Mouse (Mus musculus) liver, embryonic 11.5 days (tissue): ENCODE measurements around the gene Gpc2. TPM values are rescaled to one million over a fixed set of nuclear protein-coding genes. Genes with fewer than 3 reads are reported as not detected.

ENCODE experiments used
- ATAC-seq: fragments of 200-750 bp; cut with Nextera tagmentation; replicated peaks from 2 replicates; pipeline ENCODE4 v1.8.0; 2017; ENCODE audit warnings: moderate number of reproducible peaks, mild to moderate bottlenecking, moderate TSS enrichment, moderate library complexity; ENCODE audit not compliant: low FRiP score
- DNase-seq: peaks from one replicate; pipeline ENCODE4 v3.0.0-alpha.2; 2017; ENCODE audit warnings: low spot score
- H3K27ac ChIP-seq: fragments of 300-500 bp; sonication (generic); 2 replicates; pipeline ENCODE4 v1.5.1; 2014; ENCODE audit warnings: mild to moderate bottlenecking, low read depth, low read length, control low read depth
- H3K27me3 ChIP-seq: fragments of 300-500 bp; sonication (generic); replicated peaks from 2 replicates; pipeline ENCODE4 v1.6.1; 2014; ENCODE audit warnings: low read length, mixed read lengths; ENCODE audit not compliant: control insufficient read depth, insufficient read depth
- H3K36me3 ChIP-seq: fragments of 300-500 bp; sonication (generic); 2 replicates; pipeline ENCODE4 v1.6.1; 2014; ENCODE audit warnings: mild to moderate bottlenecking, low read length, moderate library complexity, mixed read lengths; ENCODE audit not compliant: control insufficient read depth, insufficient read depth
- H3K4me1 ChIP-seq: fragments of 300-500 bp; sonication (generic); replicated peaks from 2 replicates; pipeline ENCODE4 v1.6.1; 2014; ENCODE audit warnings: low read length, mixed read lengths; ENCODE audit not compliant: control insufficient read depth, insufficient read depth
- H3K4me2 ChIP-seq: fragments of 300-500 bp; sonication (generic); 2 replicates; pipeline ENCODE4 v1.6.1; 2014; ENCODE audit warnings: mild to moderate bottlenecking, control low read depth, moderate library complexity
- H3K4me3 ChIP-seq: fragments of 300-500 bp; sonication (generic); 2 replicates; pipeline ENCODE4 v1.5.1; 2014; ENCODE audit warnings: low read depth, low read length, control low read depth
- H3K9ac ChIP-seq: fragments of 300-500 bp; sonication (generic); 2 replicates; pipeline ENCODE4 v1.6.1; 2014; ENCODE audit warnings: low read depth, low read length, control low read depth
- H3K9me3 ChIP-seq: fragments of 300-500 bp; sonication (generic); 2 replicates; pipeline ENCODE4 v1.6.1; 2016; ENCODE audit warnings: low read length, inconsistent platforms, mixed read lengths; ENCODE audit not compliant: control insufficient read depth
- WGBS: fragments of 180-500 bp; shearing (Covaris S2); extraction: QIAGEN DNeasy Blood & Tissue Kit; methylation state at CpG from one replicate; pipeline ENCODE4 v1.1.7; 2014; 5-methylcytosine and 5-hydroxymethylcytosine counted together
- polyA plus RNA-seq: library from polyadenylated mRNA; unstranded; fragments of >200 nt; fragmentation: Nextera tagmentation; extraction: Ambion mirVana; gene quantifications from 2 replicates; pipeline ENCODE4 v1.2.1, GENCODE M21; 2014

The Gpc2 gene
- 1.9 and 2.7 TPM in 2 replicates for polyA plus RNA-seq

GRCm38 (mm10) chr5:138279585-138280424, at the start of gene Gpc2, which contains the start of the genes Gm43720 and Stag3:
TSS of gene Gpc2 (minus strand) at chr5:138280005.
TSS of gene Gm43720 (minus strand) at chr5:138279958.
TSS of gene Stag3 (plus strand) at chr5:138280240.
- H3K27ac ChIP-seq: no peak within 1 kb of the TSS
- peak; percentile 96 for DNase-seq
- peaks cover 4% of the 10 kb centered on the region for H3K4me1 ChIP-seq

GRCm38 (mm10) chr5:138312795-138313194, 33.0 kb upstream of the Gpc2 start:
- Histone ChIP-seq H3K9me3 (no peaks in the 10 kb centered on the region), H3K27ac (no peak overlapping the region), H3K36me3 (no peaks in the 10 kb centered on the region), H3K4me1 (no peaks in the 10 kb centered on the region), H3K4me2 (no peak overlapping the region), H3K4me3 (no peak overlapping the region), H3K9ac (no peak overlapping the region), H3K27me3 (no peaks in the 10 kb centered on the region)
- no peak for ATAC-seq
- DNase-seq: no peak
- WGBS: 82% methylated on average over 3 of the region's 3 CpGs

More at GRCm38 (mm10) chr5:138279585-138280424, at the start of gene Gpc2, which contains the start of the genes Gm43720 and Stag3:
- Histone ChIP-seq H3K27me3 (peaks cover 18% of the 10 kb centered on the region), H3K36me3 (no peaks in the 10 kb centered on the region; the same call in 1 of the 2 replicates), H3K9ac (peak within 1 kb of the TSS; percentile 65), H3K4me3 (peak within 1 kb of the TSS; percentile 61), H3K9me3 (no peaks in the 10 kb centered on the region), H3K4me2 (peak within 1 kb of the TSS; percentile 91)
- peak; percentile 99 for ATAC-seq
- under 1% methylated on average over 56 of the region's 56 CpGs for WGBS

- H3K9me3 ChIP-seq: no peaks in the 10 kb centered on the region
- no peaks in the 10 kb centered on the region for H3K4me1 ChIP-seq
- H3K4me2 ChIP-seq: no peak overlapping the region
- no peaks in the 10 kb centered on the region for H3K36me3 ChIP-seq
- no peaks in the 10 kb centered on the region for H3K27me3 ChIP-seq
- H3K27ac ChIP-seq: no peak overlapping the region
- H3K9ac ChIP-seq: no peak overlapping the region
- no peak overlapping the region for H3K4me3 ChIP-seq
- DNase-seq (no peak), ATAC-seq (no peak)
- WGBS: 68% methylated on average over 2 of the region's 2 CpGs
Observed at GRCm38 (mm10) chr5:138299613-138300012, 19.8 kb upstream of the Gpc2 start.

- Histone ChIP-seq H3K27me3 (no peaks in the 10 kb centered on the region), H3K9me3 (no peaks in the 10 kb centered on the region), H3K4me3 (no peak overlapping the region), H3K4me1 (no peaks in the 10 kb centered on the region), H3K9ac (no peak overlapping the region), H3K4me2 (no peak overlapping the region), H3K27ac (no peak overlapping the region), H3K36me3 (no peaks in the 10 kb centered on the region)
- no peak for DNase-seq
- no peak for ATAC-seq
Observed at GRCm38 (mm10) chr5:138294158-138294557, 14.4 kb upstream of the Gpc2 start.

- Histone ChIP-seq H3K4me3 (no peak overlapping the region), H3K27ac (no peak overlapping the region), H3K36me3 (no peaks in the 10 kb centered on the region), H3K9ac (no peak overlapping the region), H3K27me3 (no peaks in the 10 kb centered on the region), H3K9me3 (no peaks in the 10 kb centered on the region), H3K4me2 (no peak overlapping the region), H3K4me1 (no peaks in the 10 kb centered on the region)
- 69% methylated on average over 1 of the region's 1 CpGs for WGBS
- no peak for ATAC-seq
- no peak for DNase-seq
Observed at GRCm38 (mm10) chr5:138291638-138292037, 11.8 kb upstream of the Gpc2 start.

- ATAC-seq (no peak), DNase-seq (no peak)
- 67% methylated on average over 3 of the region's 3 CpGs for WGBS
Observed at GRCm38 (mm10) chr5:138287861-138288260, 8.1 kb upstream of the Gpc2 start.

GRCm38 (mm10) chr5:138283540-138283939, 3.7 kb upstream of the Gpc2 start:
- Histone ChIP-seq H3K27me3 (peaks cover 6% of the 10 kb centered on the region; the same call in 1 of the 2 replicates), H3K4me3 (no peak overlapping the region), H3K27ac (no peak overlapping the region), H3K9ac (no peak overlapping the region), H3K4me2 (no peak overlapping the region), H3K36me3 (no peaks in the 10 kb centered on the region), H3K9me3 (no peaks in the 10 kb centered on the region), H3K4me1 (peaks cover 4% of the 10 kb centered on the region)
- ATAC-seq (no peak), DNase-seq (no peak)
- WGBS: 50% methylated on average over 1 of the region's 1 CpGs

More at GRCm38 (mm10) chr5:138287861-138288260, 8.1 kb upstream of the Gpc2 start:
- Histone ChIP-seq H3K27me3 (no peaks in the 10 kb centered on the region), H3K9me3 (no peaks in the 10 kb centered on the region), H3K4me3 (no peak overlapping the region), H3K9ac (no peak overlapping the region), H3K27ac (no peak overlapping the region), H3K4me1 (no peaks in the 10 kb centered on the region), H3K36me3 (no peaks in the 10 kb centered on the region), H3K4me2 (no peak overlapping the region)

- no peak overlapping the region for H3K4me2 ChIP-seq
- no peaks in the 10 kb centered on the region; the same call in 1 of the 2 replicates for H3K36me3 ChIP-seq
- H3K27me3 ChIP-seq: peaks cover 10% of the 10 kb centered on the region; the same call in 1 of the 2 replicates
- ATAC-seq: no peak
- 69% methylated on average over 2 of the region's 2 CpGs for WGBS
- DNase-seq: no peak
- no peaks in the 10 kb centered on the region for H3K9me3 ChIP-seq
- H3K4me3 ChIP-seq: no peak overlapping the region
- no peak overlapping the region for H3K9ac ChIP-seq
- no peak overlapping the region for H3K27ac ChIP-seq
- H3K4me1 ChIP-seq: peaks cover 4% of the 10 kb centered on the region
Observed at GRCm38 (mm10) chr5:138281798-138282197, 2.0 kb upstream of the Gpc2 start.
